Mouse (Mus musculus) forebrain, embryonic 12.5 days (tissue): ENCODE data around the gene Abca5. TPM values are rescaled to one million over a fixed set of nuclear protein-coding genes. Genes with fewer than 3 reads are reported as not detected.
A peak's percentile ranks its signal among the peaks of the same experiment; 100 is the strongest.

Experiments
- ATAC-seq: fragments of 200-750 bp; cut with Nextera tagmentation; 2 replicates; pipeline ENCODE4 v1.8.0; 2017; ENCODE audit warnings: moderate TSS enrichment; ENCODE audit not compliant: low FRiP score
- H3K27ac ChIP-seq: fragments of 300-500 bp; sonication (generic); 2 replicates; pipeline ENCODE4 v1.5.1; 2016; ENCODE audit warnings: mild to moderate bottlenecking
- H3K27me3 ChIP-seq: fragments of 300-500 bp; sonication (generic); 2 replicates; pipeline ENCODE4 v1.6.1; 2016; ENCODE audit warnings: mild to moderate bottlenecking
- H3K36me3 ChIP-seq: fragments of 300-500 bp; sonication (generic); replicated peaks from 2 replicates; pipeline ENCODE4 v1.6.1; 2016; ENCODE audit warnings: mild to moderate bottlenecking
- H3K4me1 ChIP-seq: fragments of 300-500 bp; sonication (generic); 2 replicates; pipeline ENCODE4 v1.6.1; 2016
- H3K4me2 ChIP-seq: fragments of 300-500 bp; sonication (generic); 2 replicates; pipeline ENCODE4 v1.6.1; 2016; ENCODE audit warnings: mild to moderate bottlenecking, moderate library complexity
- H3K4me3 ChIP-seq: fragments of 300-500 bp; sonication (generic); replicated peaks from 2 replicates; pipeline ENCODE4 v1.5.1; 2016; ENCODE audit warnings: mild to moderate bottlenecking
- H3K9ac ChIP-seq: fragments of 300-500 bp; sonication (generic); 2 replicates; pipeline ENCODE4 v1.6.1; 2016; ENCODE audit warnings: mild to moderate bottlenecking
- H3K9me3 ChIP-seq: fragments of 300-500 bp; sonication (generic); 2 replicates; pipeline ENCODE4 v1.6.1; 2016
- WGBS: fragments of 180-500 bp; shearing (Covaris S2); methylation state at CpG from one replicate; pipeline ENCODE4 v1.1.7; 2016; 5-methylcytosine and 5-hydroxymethylcytosine counted together
- polyA plus RNA-seq: library from polyadenylated mRNA; unstranded; fragments of >200 nt; fragmentation: Nextera tagmentation; extraction: Ambion mirVana; gene quantifications from 2 replicates; pipeline ENCODE4 v1.2.1, GENCODE M21; 2016

Gene Abca5
- polyA plus RNA-seq, 1 experiment from 2014 or later, result 4.4 TPM

- Histone ChIP-seq H3K9me3 (no peaks in the 10 kb centered on the region), H3K27ac (no peak overlapping the region), H3K36me3 (no peaks in the 10 kb centered on the region), H3K4me2 (no peak overlapping the region), H3K4me1 (no peaks in the 10 kb centered on the region), H3K4me3 (no peak overlapping the region), H3K9ac (no peak overlapping the region), H3K27me3 (no peaks in the 10 kb centered on the region)
- 85% methylated on average over 3 of the region's 3 CpGs for WGBS
- ATAC-seq, result no peak
Measured at GRCm38 (mm10) chr11:110252256-110252655, 85.3 kb downstream of the Abca5 start.

DNA sequence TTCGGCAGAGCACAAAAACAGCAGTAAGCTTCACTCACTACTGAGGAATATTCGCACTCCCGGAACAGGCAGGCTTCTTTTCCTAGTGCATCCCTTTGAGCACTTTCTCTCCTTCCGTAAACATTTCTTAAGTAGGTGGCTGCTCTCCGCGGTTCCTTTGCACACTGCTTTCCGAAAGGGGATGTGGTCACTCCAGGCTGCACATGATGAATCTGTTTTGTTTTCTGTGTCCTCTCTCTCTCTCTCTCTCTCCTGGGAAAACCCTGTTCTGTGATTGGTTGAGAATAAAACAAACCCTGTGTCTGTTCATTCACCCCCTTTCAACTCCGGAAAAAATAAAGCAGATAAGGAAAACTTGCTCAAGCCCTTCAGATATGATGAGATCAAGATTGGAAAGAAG is 86.0 kb downstream of the Abca5 start, which contains the start of gene Abca6:
Gene Abca6, minus strand, starts transcription at position 243 of the 400 bp plus-strand sequence.
- Histone ChIP-seq H3K9ac (no peak within 1 kb of the TSS), H3K4me2 (peak within 1 kb of the TSS; percentile 38; the same call in 1 of the 2 replicates), H3K9me3 (no peaks in the 10 kb centered on the region), H3K4me1 (no peaks in the 10 kb centered on the region), H3K36me3 (no peaks in the 10 kb centered on the region), H3K4me3 (no peak within 1 kb of the TSS; the same call in 1 of the 2 replicates), H3K27me3 (no peaks in the 10 kb centered on the region), H3K27ac (no peak within 1 kb of the TSS)
- ATAC-seq, result no peak
- WGBS, result 23% methylated on average over 8 of the region's 8 CpGs

- Histone ChIP-seq H3K4me3 (no peak overlapping the region), H3K4me1 (no peaks in the 10 kb centered on the region), H3K36me3 (no peaks in the 10 kb centered on the region), H3K9me3 (no peaks in the 10 kb centered on the region), H3K27ac (no peak overlapping the region), H3K9ac (no peak overlapping the region), H3K4me2 (no peak overlapping the region), H3K27me3 (no peaks in the 10 kb centered on the region)
- no peak for ATAC-seq
- 91% methylated on average over 10 of the region's 10 CpGs for WGBS
Measured at GRCm38 (mm10) chr11:110244730-110245129, 92.8 kb downstream of the Abca5 start.

DNA sequence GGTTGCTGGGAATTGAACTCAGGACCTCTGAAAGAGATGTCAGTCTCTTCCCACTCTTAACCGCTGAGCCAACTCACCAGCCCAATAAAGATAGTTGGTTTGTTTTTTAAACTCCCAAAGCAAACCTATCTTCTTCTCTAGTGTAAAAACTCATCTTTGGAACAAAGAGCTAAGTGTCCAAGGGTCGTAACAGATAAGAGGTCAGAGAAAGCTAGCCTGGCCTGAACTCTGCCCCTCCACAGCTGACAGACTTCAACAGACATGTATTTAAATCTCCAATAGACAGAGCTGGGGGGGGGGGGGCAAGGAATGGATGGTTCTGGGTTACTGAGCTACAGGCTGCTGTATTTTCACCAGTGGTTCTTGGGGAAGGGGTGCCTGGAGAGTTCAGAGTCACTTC is 100.0 kb downstream of the Abca5 start:
- Histone ChIP-seq H3K9me3 (no peaks in the 10 kb centered on the region), H3K27ac (no peak overlapping the region), H3K4me2 (no peak overlapping the region), H3K4me3 (no peak overlapping the region), H3K4me1 (no peaks in the 10 kb centered on the region), H3K9ac (no peak overlapping the region), H3K27me3 (no peaks in the 10 kb centered on the region), H3K36me3 (no peaks in the 10 kb centered on the region)
- WGBS, result 90% methylated on average over 2 of the region's 2 CpGs
- no peak for ATAC-seq

DNA sequence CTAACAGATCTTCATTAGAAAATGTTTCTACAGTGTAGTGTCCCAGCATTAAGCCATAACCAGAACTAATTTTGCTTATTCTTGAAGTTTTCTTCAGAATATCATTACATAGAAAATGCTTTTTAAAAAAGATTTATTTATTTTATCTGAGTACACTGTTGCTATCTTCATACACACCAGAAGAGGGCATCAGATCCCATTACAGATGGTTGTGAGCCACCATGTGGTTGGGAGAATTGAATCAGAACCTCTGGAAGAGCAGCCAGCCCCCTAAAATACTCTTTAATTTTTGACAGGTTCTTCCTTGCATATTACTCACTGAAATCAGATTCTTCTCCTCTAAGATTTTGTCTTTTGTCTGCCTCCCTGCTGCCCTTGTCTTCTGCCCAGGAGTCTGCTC is 104.5 kb downstream of the Abca5 start:
- no peaks in the 10 kb centered on the region for H3K36me3 ChIP-seq
- no peak for ATAC-seq
- H3K27ac ChIP-seq, result no peak overlapping the region
- H3K9ac ChIP-seq, result no peak overlapping the region
- no peaks in the 10 kb centered on the region for H3K9me3 ChIP-seq
- no peaks in the 10 kb centered on the region for H3K27me3 ChIP-seq
- no peaks in the 10 kb centered on the region for H3K4me1 ChIP-seq
- no peak overlapping the region for H3K4me2 ChIP-seq
- H3K4me3 ChIP-seq, result no peak overlapping the region

Other genes with a start within 250 kb of the Abca5 start
- not detected in 2 replicates for gene Abca8a, start 241.7 kb downstream of the Abca5 start, polyA plus RNA-seq
- 2.8 and 3.2 TPM in 2 replicates for gene Abca9, start 169.5 kb downstream of the Abca5 start, polyA plus RNA-seq
- gene Abca6, start 85.9 kb downstream of the Abca5 start, polyA plus RNA-seq, result 0.04 and 0.24 TPM in 2 replicates
- 39.5 and 40.3 TPM in 2 replicates for gene Map2k6, start 61.4 kb upstream of the Abca5 start, polyA plus RNA-seq